Mouse (Mus musculus) heart, adult 11 months (tissue): ENCODE results near the gene Reln.

Source experiments
- DNase-seq: peaks from one replicate; pipeline ENCODE4 v3.0.0; 2022

The Reln gene

GRCm38 (mm10) chr5:22307072-22307471, 37.4 kb downstream of the Reln start:
- no peak for DNase-seq

DNA sequence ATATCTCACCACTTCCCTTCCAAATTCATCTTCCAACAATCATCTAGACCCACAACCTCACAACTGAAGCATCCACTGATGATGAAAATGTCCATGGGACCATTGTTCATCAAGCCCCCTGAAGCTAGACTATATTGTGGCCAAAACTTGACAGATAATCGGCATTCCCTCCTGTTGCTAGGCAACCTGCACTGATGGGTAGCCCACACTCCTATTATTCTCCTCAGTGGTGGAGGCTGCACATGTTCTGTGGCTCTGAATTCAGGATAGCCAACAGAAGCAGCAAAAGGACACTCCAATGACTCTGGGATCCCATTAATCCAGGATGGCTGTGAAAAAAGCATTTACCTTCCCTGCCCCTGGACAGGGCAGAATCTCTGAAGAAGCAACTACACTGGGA, 40.8 kb downstream of the Reln start:
- no peak for DNase-seq

GRCm38 (mm10) chr5:22302309-22302708, 42.2 kb downstream of the Reln start:
- no peak for DNase-seq

DNA sequence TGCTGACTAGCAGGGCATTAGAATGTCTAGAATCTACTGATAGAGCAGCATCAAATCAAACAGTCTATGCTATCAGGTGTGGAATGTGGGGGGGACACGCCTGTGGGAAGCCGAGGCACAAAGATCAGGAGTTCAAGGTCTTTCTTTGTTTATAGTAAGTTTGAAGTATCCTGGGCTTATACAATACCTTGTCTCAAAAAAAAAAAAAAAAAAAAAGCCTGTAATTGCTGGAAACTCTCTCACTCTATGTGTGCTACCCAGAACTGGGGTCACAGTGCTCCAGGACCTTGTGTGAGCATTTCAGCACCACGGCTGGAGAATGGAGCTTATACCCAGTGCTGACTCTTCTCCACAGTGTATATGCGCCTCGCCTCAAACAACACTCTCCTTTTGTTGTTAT, 43.7 kb downstream of the Reln start:
- DNase-seq: no peak

DNA sequence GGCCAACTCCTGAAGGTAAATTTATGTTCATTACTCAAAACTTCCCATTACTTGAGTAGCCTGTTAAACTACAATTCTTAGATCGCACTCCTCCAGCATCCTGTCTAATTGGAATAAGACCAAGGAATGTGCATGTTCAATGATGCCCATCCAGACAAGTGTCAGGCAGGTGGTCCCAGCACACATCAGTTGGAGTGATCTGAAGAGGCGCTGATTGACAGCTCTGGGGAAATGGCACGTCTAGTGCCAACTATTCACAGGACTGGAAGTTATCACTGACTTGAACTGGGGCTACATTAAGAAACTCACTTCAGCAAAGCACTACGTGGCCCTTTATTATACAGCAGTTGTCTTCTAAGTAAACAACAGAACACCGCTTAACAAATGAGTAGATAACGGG, 44.5 kb downstream of the Reln start:
- DNase-seq: no peak

- no peak for DNase-seq
Observed at GRCm38 (mm10) chr5:22295161-22295560, 49.3 kb downstream of the Reln start.

GRCm38 (mm10) chr5:22291409-22291808, 53.1 kb downstream of the Reln start:
- DNase-seq: no peak

DNA sequence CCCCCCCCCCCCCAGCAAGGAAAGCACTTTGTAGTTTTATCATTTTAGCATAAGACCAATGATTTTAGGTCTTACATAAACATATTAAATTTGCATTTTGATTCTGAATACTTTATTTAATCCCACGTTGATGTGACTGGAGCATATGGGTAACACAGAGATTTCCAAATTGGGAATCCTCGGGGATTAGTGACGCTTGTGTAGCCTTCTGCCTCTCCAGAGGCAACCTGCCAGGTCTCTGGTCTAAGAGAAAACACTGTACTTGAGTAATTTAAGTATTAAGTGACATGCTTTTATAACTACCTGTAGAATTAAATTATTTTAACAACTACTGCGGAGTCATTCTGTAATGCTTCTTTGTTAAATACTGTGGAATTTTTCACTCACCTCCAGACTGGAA, 59.1 kb downstream of the Reln start:
- no peak for DNase-seq

DNA sequence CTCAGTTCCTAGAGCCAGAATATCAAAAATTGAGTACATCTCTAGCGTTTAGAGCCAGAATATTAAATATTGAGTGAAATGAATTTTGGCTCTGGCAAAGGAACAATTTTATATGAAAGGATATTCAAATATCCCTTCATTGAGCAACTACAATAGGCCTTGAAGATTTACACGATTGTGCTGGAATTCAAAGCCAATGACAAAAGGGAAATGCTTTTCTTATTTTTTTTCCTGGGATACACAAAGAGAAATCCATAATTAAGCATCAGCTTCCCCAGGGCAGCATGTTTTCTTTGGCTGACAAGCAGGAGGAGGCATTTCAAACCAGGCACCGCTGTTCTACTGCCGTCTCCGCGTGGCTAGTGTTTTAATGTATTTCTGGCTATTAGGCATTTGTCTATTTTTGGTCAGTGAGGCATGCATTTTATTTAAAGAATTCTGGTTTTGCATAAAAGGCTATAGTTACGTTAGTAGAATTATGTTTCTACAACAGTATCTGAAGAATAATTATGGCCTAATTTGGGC, 62.3 kb downstream of the Reln start:
- DNase-seq: no peak

DNA sequence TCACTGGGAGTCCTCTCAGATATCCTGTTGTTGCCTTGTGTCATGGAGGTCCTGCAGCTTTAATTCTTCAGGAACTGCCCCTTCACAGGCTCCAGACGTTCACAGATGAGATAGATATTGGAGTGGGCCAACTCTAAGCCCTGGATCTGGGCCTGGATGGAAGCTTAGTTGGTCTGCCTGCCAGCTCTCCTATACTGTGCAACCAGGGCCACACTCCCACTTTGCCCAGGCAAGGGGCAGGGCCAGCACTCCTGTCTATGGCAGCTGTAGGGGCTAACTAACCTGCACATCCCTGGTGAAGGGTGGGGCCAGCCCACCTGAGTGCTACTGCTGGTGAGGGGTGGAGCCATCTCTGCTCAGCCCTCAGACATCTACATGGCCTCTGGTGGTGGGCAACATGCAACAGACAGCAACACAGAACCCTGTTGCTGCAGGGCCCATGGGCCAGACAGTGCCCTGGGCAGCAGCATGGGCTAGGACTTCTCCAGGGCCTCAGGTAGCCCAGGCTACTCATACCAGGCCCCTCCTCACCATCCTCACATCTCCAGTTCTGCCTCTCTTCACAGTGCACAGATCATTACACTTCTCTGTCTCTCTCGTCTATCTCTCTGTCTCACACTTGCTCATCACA, 63.9 kb downstream of the Reln start:
- no peak for DNase-seq

DNA sequence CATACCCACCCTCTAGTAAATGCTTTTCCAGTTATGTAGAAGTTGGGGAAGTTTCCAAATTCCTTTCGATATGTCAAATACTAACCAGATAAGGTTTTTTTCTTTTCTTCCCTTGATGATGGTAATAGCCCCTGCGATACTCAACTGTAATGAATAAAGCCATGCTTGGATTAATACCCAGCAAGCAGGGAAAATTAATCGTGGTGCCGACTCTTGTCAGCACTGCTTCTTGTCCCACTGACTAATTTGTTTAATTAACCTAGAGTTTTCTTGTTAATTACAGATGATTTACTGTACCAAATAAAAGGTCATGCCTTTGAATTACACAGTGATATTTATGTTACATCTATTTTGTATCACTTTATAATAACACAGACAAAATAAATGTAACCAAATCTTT, 65.3 kb downstream of the Reln start:
- no peak for DNase-seq

DNA sequence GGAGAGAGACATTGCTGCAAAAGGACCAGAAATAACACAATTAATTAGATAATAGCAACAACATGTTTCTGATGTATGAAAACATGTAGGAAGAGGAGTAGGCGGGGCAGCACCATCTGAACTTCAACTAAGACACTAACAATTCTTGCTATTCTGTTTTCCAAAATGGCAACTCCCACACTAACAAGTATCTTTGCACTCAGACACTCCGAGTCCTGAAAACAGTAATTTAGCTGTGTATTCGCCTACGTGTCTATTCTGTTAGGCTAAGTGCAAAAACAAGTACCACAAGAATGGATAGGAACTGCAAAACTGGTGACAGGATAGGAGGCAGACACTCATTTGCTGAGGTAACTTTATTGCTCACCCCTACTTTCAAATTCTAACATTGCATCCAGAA, 70.4 kb downstream of the Reln start:
- DNase-seq: no peak

DNA sequence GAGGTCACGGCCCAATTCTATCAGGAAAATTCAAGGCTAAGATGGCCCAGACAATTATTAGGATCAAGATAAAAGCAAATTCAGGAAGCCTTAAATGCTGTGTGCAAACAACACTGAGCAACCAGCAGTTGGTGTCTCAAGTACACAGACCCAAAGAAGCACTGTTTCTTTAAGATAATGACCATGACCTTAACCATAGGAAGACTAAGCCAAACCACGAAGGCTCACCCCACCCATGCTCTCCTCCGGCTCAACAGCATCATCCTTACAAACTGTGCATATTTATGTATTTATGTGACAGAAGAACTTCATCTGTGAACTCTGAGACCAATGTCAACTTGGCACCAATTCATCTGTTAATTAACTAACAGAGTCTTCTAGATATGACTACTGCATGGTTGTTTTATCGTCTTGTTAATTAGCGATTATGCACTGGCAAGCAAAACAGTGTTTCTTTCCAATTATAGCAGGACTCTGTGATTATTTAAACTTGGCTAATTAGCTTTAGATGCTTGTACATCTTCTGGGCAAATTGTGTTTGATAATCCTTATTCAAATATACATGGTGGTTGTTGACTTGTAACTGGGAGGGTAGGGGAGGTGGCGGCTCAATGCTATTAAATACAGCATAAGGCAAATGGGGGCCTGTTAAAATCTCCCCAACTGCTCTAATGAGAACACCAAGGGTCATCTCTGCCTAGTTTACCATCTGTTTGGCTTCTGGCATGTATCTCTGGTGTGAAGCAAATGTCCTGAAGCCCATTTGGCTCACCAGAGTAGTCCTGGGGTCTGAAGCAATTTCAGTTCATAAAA, 77.8 kb downstream of the Reln start:
- peak; percentile 34 for DNase-seq

DNA sequence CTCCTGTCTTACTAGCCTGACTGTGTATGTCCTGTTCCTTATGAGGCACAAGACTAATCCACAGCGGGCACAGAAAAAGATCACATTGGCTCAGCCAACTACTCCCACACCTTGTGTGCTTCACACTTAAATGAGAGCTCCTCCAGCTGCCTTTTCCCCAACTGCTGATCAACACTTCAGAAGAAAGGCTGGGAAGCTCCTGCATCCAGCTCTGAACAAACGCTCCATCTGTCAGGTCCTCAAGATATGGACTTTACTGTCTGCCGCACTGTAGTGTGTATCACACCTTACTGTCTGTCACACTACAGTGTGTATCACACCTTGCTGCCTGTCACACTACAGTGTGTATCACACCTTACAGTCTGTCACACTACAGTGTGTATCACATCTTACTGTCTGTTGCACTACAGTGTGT, 82.1 kb downstream of the Reln start:
- DNase-seq: peak; percentile 57

DNA sequence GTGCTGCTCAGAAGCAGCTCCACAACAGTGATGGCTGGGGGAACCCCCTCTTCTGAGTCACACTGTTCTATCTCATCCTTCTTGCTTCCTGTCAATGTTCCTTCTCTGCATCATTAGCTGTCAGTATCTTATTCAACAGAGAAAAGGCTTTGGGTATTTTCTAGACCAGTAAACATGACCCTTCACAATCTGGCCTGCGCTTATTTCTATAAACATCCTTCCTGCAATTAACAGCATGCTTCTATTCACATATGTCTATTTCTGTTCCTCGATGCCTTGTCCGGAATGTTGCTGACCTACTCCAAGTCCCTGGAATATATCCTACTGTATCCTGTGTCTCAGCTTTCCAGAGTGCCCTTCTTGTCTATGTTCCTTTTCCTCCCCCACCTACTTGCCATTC, 89.2 kb downstream of the Reln start:
- no peak for DNase-seq

DNA sequence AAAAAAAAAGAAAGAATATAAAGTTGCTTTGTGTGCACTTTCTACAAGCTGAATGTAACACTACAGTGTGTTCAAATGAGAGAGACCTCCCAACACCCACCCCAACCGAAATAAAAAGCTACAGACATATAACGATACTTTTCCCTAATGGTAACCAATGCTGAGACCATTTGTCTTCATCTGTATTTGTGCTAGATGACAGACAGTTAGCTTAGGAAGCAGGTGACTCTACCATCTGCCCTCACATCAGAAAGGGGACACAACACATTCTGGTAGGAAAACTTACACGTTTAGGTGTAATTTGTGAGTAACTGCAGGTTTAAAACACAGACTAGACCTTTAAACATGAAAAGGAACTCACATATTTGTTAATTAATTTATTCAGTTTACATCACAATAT, 90.6 kb downstream of the Reln start:
- no peak for DNase-seq

DNA sequence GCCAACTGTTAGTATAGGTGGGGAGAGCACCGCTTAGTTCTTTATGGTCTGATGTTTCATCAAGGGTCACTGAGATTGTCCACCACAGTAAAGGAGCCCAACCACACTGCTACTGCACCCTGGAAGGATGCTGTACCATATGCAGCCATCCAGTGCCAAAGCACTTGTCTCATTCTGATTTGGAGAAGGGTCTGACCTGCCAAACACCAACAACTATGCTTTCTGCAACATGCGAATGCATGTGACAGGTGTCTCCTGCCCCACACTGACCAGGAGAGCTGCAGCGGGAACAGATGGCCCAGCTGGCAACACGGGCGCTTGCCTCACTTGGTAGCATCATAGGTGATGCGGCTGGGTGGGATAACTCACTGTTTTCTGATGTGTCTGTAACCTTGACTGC, 91.2 kb downstream of the Reln start:
- DNase-seq: no peak

DNA sequence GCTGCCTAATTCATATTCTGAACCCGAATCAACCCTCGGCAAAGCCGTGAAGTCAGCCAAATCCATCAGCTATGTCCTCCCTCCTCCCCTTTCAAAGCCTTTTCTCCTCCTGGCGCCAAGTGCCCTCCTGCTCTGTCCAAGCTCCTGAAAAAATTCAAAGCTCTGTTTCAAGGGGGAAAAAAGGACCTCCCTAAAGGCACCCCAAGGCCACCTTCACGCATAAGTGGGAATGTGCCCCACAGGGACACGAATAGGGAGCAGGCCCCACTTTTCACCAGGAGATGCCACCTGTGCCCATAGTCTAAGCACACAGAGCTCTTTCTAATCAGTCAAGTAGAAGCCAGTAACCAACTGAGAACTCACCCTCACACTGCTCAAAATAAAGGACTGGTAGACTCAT, 96.7 kb downstream of the Reln start:
- no peak for DNase-seq

GRCm38 (mm10) chr5:22245056-22245455, 99.4 kb downstream of the Reln start:
- no peak for DNase-seq

DNA sequence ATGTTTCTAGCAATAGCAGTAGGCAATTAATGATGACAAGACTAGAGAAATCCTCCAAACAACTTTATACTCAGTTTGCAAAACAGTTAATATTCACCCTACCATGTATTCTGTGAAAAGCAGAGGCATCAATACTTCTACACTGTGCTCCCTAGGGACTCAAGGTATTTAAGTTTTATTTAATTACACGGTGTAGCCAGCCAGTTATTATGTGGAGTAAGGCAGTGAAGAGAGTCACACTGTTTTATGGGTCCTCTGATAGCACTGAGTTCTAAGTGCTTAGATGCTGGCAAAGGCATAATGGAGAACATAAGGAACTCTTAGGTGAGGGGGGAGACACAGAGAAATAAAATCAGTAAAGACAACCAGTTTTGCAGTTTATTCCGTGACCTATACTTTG, 101.0 kb downstream of the Reln start:
- no peak for DNase-seq

DNA sequence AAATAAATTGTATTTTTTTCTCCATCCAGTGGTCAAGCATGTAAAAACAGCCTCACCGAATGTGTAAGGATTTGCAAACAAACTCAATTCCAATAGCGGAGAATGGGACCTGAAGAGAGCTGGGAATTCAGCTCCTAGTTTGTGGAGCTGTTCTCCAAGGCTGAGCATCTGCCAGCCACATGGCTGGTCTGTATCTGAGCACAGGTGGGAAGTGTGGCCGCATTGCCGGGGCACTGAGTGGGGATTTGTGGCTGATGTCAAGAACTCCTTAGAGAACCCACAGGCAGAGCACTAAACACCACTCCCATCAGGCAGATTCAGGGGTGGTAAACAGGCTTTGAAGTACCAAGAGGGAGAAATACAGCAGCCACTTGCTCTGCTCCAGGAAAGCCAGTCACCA, 102.9 kb downstream of the Reln start:
- DNase-seq: no peak

DNA sequence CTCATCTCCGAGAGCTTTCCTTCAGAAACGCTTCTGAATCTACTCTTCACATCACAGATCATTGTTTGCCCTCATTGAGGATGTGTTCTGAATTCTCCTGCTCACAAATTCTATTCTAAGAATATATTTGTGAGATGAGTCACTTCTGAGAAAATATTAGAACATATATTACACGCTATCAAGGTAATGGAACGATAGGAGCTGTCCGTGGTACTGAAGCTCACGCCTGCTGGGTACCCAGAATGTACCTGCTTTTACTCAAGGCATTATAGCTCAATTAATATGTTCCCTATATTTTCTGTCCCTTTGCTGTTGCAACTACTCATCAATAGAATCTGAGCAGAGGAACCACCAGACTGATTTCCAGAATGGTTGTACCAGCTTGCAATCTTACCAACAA, 107.7 kb downstream of the Reln start:
- DNase-seq: no peak

DNA sequence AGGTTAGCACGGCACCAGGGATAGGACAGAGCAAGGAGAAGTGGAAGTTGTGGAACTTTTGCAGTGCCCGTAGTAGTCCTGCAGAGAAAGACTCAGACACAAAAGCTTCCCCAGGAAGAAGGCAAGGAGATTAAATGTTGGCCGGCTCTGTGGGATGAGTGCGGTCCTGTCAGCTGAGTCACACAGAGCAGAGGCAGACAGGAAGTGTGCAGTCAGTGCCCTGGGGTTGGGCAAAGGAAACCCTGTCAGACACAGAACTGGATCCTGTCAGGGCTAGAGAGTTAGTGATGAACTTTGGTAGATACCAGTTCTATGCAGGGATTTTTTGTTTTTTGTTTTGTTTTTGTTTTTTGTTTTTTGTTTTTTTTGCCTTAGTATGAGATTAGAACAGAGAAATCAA, 120.0 kb downstream of the Reln start:
- no peak for DNase-seq

GRCm38 (mm10) chr5:22223940-22224339, 120.6 kb downstream of the Reln start:
- DNase-seq: no peak
